Mouse (Mus musculus): ENCODE data around the gene Ap3d1. TPM values are rescaled to one million over a fixed set of nuclear protein-coding genes. Genes with fewer than 3 reads are reported as not detected.

Ap3d1 gene
- polyA plus RNA-seq, 1 experiment from 2014 or later, result 102 TPM

DNA sequence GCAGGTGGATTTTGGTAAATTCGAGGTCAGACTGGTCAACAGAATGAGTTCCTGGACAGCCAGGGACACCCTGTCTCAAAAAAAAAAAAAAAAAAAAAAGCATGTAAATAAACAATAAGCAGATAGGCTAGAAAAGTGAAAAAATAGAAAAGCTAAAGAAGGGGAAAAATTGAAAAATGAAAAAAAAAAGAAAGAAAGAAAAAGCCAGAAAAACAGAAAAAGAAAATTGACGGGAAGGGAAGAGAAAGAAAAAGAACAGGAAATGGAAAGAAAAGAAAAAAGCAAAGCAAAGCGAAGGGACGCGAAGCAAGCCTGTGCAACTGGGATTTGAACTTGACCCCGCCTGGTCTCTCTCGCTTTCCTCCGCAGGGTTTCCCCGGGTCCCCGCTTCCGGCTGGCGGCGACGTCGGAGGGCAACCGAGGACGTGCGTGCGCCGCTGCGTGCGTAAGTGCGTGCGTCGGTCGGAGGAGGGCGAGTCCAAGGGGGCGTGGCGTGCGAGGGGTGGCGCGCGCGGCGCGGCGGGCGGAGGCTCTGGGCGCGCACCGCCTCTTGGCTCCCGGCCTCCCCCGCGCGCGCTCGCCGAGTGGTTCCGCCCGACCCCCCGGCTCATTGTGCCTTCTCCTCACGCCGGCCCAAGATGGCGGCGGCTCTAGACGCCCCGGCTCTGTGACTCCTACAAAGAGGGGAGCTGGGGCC, 12.7 kb upstream of the Ap3d1 start, which contains the start of gene Dot1l:
Gene Dot1l, plus strand, starts transcription at position 613 of the 697 bp plus-strand sequence.
- H3K36me3 ChIP-seq (ENCODE audit: control insufficient read depth, insufficient read depth, low read length), result no peaks in the 10 kb centered on the region
- peak within 1 kb of the TSS; percentile 86 for H3K27ac ChIP-seq (ENCODE audit: low read depth, low read length)
- peak within 1 kb of the TSS; percentile 65 for H3K4me2 ChIP-seq (ENCODE audit: low read length)
- H3K4me1 ChIP-seq (ENCODE audit: control insufficient read depth, insufficient read depth, low read depth, low read length), result peaks cover 35% of the 10 kb centered on the region
- H3K27me3 ChIP-seq (replicated peaks; ENCODE audit: control insufficient read depth, insufficient read depth, low read length), result no peaks in the 10 kb centered on the region
- peak within 1 kb of the TSS; percentile 82 for H3K4me3 ChIP-seq (ENCODE audit: low read length)
- H3K9me3 ChIP-seq (ENCODE audit: control insufficient read depth, low read length), result no peaks in the 10 kb centered on the region
- H3K9ac ChIP-seq (ENCODE audit: low read depth, low read length), result peak within 1 kb of the TSS; percentile 81
- peak; percentile 94 for ATAC-seq
- WGBS, result 1% methylated on average over 42 of the region's 57 CpGs

DNA sequence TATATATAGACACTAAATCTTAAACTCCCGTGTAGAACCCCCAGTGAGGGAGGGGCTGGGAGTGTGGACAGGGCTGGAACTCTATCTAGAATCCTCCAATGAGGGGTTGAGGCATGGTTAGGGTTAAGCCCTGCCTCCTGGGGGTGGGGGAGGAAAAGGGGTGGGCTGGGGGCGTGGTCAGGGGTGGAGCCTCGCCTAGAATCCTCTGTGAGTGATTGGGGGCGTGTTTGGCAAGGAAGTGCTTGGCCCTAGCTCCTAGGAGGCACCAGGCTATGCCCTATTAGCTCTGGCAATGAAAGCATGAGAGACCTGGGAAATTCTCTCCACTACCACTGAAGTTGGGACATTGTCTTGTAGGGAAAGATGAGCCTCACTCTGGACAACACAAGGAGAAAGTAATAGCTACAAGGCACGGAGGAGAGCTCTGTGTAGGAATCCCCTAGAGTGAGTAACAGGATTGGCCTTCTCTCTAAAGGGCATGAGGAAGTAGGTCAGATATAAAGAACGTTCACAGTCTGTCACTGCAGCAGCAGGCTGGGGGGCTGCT, 10.1 kb upstream of the Ap3d1 start:
- Histone ChIP-seq H3K36me3 (ENCODE audit: control insufficient read depth, insufficient read depth, low read length) (no peaks in the 10 kb centered on the region), H3K4me2 (ENCODE audit: low read length) (peak overlapping the region; percentile 30), H3K4me3 (ENCODE audit: low read length) (no peak overlapping the region), H3K27ac (ENCODE audit: low read depth, low read length) (no peak overlapping the region), H3K27me3 (replicated peaks; ENCODE audit: control insufficient read depth, insufficient read depth, low read length) (no peaks in the 10 kb centered on the region), H3K9me3 (ENCODE audit: control insufficient read depth, low read length) (no peaks in the 10 kb centered on the region), H3K9ac (ENCODE audit: low read depth, low read length) (no peak overlapping the region), H3K4me1 (ENCODE audit: control insufficient read depth, insufficient read depth, low read depth, low read length) (peaks cover 21% of the 10 kb centered on the region)
- WGBS, result 3% methylated on average over 6 of the region's 6 CpGs
- ATAC-seq, result peak; percentile 24

DNA sequence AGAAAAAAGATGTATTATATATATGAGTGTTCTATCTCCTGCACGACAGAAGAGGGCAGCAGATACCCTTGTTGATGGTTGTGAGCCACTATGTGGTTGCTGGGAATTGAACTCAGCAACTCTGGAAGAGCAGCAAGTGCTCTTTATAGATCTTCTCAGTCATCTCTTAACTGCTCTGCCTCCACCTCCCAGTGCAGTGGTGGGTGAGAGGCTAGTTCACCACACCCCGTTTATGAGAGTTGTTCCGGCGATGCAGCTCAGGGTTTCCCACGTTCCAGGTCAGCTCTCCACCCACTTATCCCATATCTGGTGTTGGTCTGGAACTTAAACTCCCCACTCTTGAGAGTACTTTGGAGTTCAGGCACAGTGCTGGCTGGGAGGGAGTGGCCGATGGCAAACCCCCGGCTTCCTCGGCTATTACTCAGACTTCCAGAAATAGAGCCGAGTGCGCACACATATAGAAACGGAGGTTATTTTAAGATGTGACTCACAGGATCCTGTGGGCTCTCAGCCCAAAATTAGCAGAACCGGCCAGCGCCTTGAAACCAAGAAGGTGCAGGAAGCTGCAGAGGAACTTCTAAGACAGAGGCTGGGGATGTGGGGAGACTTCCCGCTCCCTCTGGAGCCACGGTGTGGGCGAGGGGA, 9.2 kb upstream of the Ap3d1 start:
- no peaks in the 10 kb centered on the region for H3K9me3 ChIP-seq (ENCODE audit: control insufficient read depth, low read length)
- no peaks in the 10 kb centered on the region for H3K36me3 ChIP-seq (ENCODE audit: control insufficient read depth, insufficient read depth, low read length)
- ATAC-seq, result no peak
- H3K4me1 ChIP-seq (ENCODE audit: control insufficient read depth, insufficient read depth, low read depth, low read length), result peaks cover 13% of the 10 kb centered on the region
- peak overlapping the region; percentile 2; the same call in 1 of the 2 replicates for H3K9ac ChIP-seq (ENCODE audit: low read depth, low read length)
- H3K27ac ChIP-seq (ENCODE audit: low read depth, low read length), result no peak overlapping the region
- WGBS, result 16% methylated on average over 16 of the region's 16 CpGs
- peak overlapping the region; percentile 7; the same call in 1 of the 2 replicates for H3K4me3 ChIP-seq (ENCODE audit: low read length)
- H3K4me2 ChIP-seq (ENCODE audit: low read length), result peak overlapping the region; percentile 30
- H3K27me3 ChIP-seq (replicated peaks; ENCODE audit: control insufficient read depth, insufficient read depth, low read length), result no peaks in the 10 kb centered on the region

DNA sequence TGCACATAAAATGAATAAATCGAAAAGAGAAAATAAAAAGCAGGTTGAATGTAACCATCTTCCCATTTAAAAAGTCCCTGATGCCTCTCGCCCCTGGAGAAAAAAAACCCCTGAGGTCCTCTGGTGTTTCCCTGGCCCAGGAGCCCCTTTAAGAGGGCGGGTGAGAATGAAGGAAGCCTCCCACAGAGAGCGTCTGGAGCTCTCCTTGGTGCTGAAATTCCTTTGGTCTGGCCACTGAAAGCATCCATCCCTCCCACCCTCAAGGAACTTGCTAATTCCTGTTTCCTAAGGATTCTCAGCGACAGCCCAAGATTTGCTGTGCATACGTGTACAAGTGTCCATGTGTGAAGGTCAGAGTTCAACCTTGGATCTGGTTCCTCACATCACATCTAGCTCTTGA, 6.5 kb upstream of the Ap3d1 start:
- 18% methylated on average over 6 of the region's 6 CpGs for whole genome bisulfite sequencing
- no peaks in the 10 kb centered on the region for H3K27me3 ChIP-seq (replicated peaks; ENCODE audit: control insufficient read depth, insufficient read depth, low read length)
- no peak for ATAC-seq
- H3K9ac ChIP-seq (ENCODE audit: low read depth, low read length), result no peak overlapping the region
- H3K4me2 ChIP-seq (ENCODE audit: low read length), result no peak overlapping the region
- no peaks in the 10 kb centered on the region for H3K9me3 ChIP-seq (ENCODE audit: control insufficient read depth, low read length)
- no peak overlapping the region for H3K4me3 ChIP-seq (ENCODE audit: low read length)
- H3K4me1 ChIP-seq (ENCODE audit: control insufficient read depth, insufficient read depth, low read depth, low read length), result peaks cover 4% of the 10 kb centered on the region
- H3K36me3 ChIP-seq (ENCODE audit: control insufficient read depth, insufficient read depth, low read length), result no peaks in the 10 kb centered on the region
- H3K27ac ChIP-seq (ENCODE audit: low read depth, low read length), result no peak overlapping the region

DNA sequence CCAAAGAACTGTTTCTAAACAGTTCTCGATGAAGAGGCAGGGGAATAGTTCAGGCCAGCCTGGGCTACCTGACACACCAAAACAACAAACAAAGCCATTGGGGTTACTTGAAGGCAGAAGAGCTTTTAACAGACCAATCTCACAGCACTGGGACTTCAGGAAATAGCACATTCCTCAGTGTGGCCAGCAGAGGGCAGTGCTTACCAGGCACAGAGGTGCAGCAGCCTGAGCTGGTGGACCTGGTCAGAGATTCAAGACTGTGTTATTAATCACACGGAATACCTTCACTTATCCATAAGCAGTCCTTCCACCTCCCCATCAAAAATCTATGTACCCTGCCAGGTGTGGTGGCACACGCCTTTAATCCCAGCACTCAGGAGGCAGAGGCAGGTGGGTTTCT, 5.3 kb upstream of the Ap3d1 start:
- Histone ChIP-seq H3K27ac (ENCODE audit: low read depth, low read length) (no peak overlapping the region), H3K36me3 (ENCODE audit: control insufficient read depth, insufficient read depth, low read length) (no peaks in the 10 kb centered on the region), H3K27me3 (replicated peaks; ENCODE audit: control insufficient read depth, insufficient read depth, low read length) (no peaks in the 10 kb centered on the region), H3K9me3 (ENCODE audit: control insufficient read depth, low read length) (no peaks in the 10 kb centered on the region), H3K4me3 (ENCODE audit: low read length) (no peak overlapping the region), H3K9ac (ENCODE audit: low read depth, low read length) (no peak overlapping the region), H3K4me2 (ENCODE audit: low read length) (no peak overlapping the region), H3K4me1 (ENCODE audit: control insufficient read depth, insufficient read depth, low read depth, low read length) (peaks cover 8% of the 10 kb centered on the region)
- WGBS, result 10% methylated on average over 3 of the region's 3 CpGs
- no peak for ATAC-seq

DNA sequence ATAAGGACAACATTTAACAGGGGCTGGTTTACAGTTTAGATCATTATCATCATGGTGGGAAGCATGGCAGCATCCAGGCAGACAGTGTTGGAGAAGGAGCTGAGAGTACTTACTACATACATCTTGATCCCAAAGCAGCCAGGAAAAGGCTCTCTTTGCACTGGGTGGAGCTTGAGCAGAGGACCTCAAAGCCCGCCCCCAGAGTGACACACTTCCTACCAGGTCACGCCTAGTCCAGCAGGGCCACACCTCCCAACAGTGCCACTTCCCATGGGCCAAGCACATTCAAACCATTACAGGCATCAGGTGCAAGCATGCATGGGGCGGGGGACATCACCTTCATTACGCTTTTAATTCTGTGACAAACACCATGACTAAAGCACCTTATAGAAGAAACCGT, 2.2 kb upstream of the Ap3d1 start:
- Histone ChIP-seq H3K9ac (ENCODE audit: low read depth, low read length) (no peak overlapping the region), H3K27ac (ENCODE audit: low read depth, low read length) (no peak overlapping the region), H3K9me3 (ENCODE audit: control insufficient read depth, low read length) (no peaks in the 10 kb centered on the region), H3K4me2 (ENCODE audit: low read length) (no peak overlapping the region), H3K36me3 (ENCODE audit: control insufficient read depth, insufficient read depth, low read length) (no peaks in the 10 kb centered on the region), H3K27me3 (replicated peaks; ENCODE audit: control insufficient read depth, insufficient read depth, low read length) (no peaks in the 10 kb centered on the region), H3K4me1 (ENCODE audit: control insufficient read depth, insufficient read depth, low read depth, low read length) (peaks cover 20% of the 10 kb centered on the region), H3K4me3 (ENCODE audit: low read length) (no peak overlapping the region)
- WGBS, result 39% methylated on average over 5 of the region's 5 CpGs
- no peak for ATAC-seq

DNA sequence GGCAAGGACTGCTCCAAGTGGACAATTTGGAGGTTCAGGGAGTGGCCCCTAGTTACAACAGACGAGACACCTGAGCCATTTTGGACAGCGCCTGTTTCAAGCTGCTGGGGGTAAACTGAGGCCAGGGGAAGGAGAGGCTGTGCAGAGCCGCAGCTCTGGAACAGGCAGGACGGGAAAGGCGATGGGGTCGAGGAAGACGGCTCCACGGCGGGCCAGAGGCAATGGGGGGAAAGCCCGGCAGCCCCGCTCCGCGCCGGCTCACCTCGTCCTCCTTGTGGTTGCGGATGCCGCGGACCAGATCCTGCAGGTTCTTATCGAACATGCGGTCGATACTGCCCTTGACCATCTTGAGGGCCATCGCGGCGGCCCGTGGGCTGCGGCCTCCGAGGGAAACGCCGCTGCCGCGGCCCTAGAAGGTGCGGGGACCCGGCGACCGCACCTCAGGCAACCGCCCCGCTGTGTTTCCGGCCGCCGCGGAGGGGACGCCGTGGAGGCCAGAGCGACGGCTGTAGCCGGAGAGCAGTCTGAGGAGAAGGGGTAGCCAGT, 357 bp downstream of the Ap3d1 start:
- no peaks in the 10 kb centered on the region for H3K27me3 ChIP-seq (replicated peaks; ENCODE audit: control insufficient read depth, insufficient read depth, low read length)
- H3K27ac ChIP-seq (ENCODE audit: low read depth, low read length), result peak overlapping the region; percentile 81
- H3K9me3 ChIP-seq (ENCODE audit: control insufficient read depth, low read length), result no peaks in the 10 kb centered on the region
- H3K9ac ChIP-seq (ENCODE audit: low read depth, low read length), result peak overlapping the region; percentile 94
- WGBS, result under 1% methylated on average over 46 of the region's 46 CpGs
- peak overlapping the region; percentile 78 for H3K4me3 ChIP-seq (ENCODE audit: low read length)
- peaks cover 34% of the 10 kb centered on the region for H3K4me1 ChIP-seq (ENCODE audit: control insufficient read depth, insufficient read depth, low read depth, low read length)
- ATAC-seq, result no peak
- no peaks in the 10 kb centered on the region for H3K36me3 ChIP-seq (ENCODE audit: control insufficient read depth, insufficient read depth, low read length)
- H3K4me2 ChIP-seq (ENCODE audit: low read length), result peak overlapping the region; percentile 92

DNA sequence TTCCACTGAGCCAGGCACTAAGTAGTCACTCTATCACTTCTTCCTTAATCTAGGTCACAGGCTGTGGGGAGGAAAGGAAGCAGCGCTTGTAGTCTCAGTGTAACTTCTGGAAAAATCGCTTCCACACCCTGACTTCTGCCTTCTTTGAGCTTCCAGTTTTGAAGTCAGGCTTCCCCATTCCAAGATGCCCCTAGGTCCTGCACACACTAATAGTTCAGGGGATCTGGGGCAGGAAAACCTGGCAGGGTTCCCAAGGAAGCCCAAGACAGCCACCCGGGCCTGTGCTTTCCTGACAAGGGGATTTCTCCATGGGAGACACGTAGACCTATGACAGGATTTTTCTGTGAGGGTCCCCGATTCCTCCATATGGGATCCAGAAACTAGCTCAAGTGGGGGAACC, 918 bp downstream of the Ap3d1 start:
- Histone ChIP-seq H3K4me3 (ENCODE audit: low read length) (peak overlapping the region; percentile 78), H3K9me3 (ENCODE audit: control insufficient read depth, low read length) (no peaks in the 10 kb centered on the region), H3K4me1 (ENCODE audit: control insufficient read depth, insufficient read depth, low read depth, low read length) (peaks cover 34% of the 10 kb centered on the region), H3K27me3 (replicated peaks; ENCODE audit: control insufficient read depth, insufficient read depth, low read length) (no peaks in the 10 kb centered on the region), H3K9ac (ENCODE audit: low read depth, low read length) (peak overlapping the region; percentile 94), H3K36me3 (ENCODE audit: control insufficient read depth, insufficient read depth, low read length) (no peaks in the 10 kb centered on the region), H3K4me2 (ENCODE audit: low read length) (peak overlapping the region; percentile 92), H3K27ac (ENCODE audit: low read depth, low read length) (no peak overlapping the region)
- no peak for ATAC-seq
- 31% methylated on average over 5 of the region's 5 CpGs for WGBS

DNA sequence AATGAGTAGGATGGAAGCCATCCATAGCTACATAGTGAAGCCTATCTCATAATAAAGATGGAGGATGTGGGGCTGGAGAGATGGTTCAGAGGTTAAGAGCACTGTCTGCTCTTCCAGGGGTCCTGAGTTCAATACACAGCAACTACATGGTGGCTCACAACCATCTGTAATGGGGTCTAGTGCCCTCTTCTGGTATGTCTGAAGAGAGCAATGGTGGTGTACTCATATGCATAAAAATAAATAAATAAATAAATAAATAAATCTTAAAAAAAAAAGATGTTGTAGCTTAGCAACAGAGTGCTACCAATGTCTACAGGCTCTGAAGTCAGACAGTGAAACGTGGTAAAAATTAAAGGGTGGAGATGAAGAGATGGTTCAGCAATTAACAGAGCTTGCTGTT, 3.4 kb downstream of the Ap3d1 start:
- 43% methylated on average over 1 of the region's 1 CpGs for WGBS
- Histone ChIP-seq H3K4me2 (ENCODE audit: low read length) (no peak overlapping the region), H3K36me3 (ENCODE audit: control insufficient read depth, insufficient read depth, low read length) (no peaks in the 10 kb centered on the region), H3K4me3 (ENCODE audit: low read length) (no peak overlapping the region), H3K9me3 (ENCODE audit: control insufficient read depth, low read length) (no peaks in the 10 kb centered on the region), H3K27me3 (replicated peaks; ENCODE audit: control insufficient read depth, insufficient read depth, low read length) (no peaks in the 10 kb centered on the region), H3K27ac (ENCODE audit: low read depth, low read length) (no peak overlapping the region), H3K9ac (ENCODE audit: low read depth, low read length) (no peak overlapping the region), H3K4me1 (ENCODE audit: control insufficient read depth, insufficient read depth, low read depth, low read length) (peaks cover 34% of the 10 kb centered on the region)
- no peak for ATAC-seq
